Mouse (Mus musculus) C2C12 (cell line): ENCODE measurements around the gene Gabrp. TPM values are rescaled to one million over a fixed set of nuclear protein-coding genes. Genes with fewer than 3 reads are reported as not detected.

ENCODE experiments used
- H3K27me3 ChIP-seq: one replicate; pipeline ENCODE4 v1.6.1; 2011; ENCODE audit not compliant: control insufficient read depth, insufficient read depth, insufficient read length
- H3K36me3 ChIP-seq: one replicate; pipeline ENCODE4 v1.6.1; 2011; ENCODE audit not compliant: control insufficient read depth, insufficient read depth
- H3K4me3 ChIP-seq: one replicate; pipeline ENCODE4 v1.5.1; 2011; ENCODE audit warnings: mild to moderate bottlenecking, control low read depth; ENCODE audit not compliant: poor library complexity, insufficient read depth, severe bottlenecking
- H3K79me2 ChIP-seq: one replicate; pipeline ENCODE4 v1.6.1; 2011; ENCODE audit not compliant: control insufficient read depth, insufficient read depth
- H3K79me3 ChIP-seq: one replicate; pipeline ENCODE4 v1.6.1; 2011; ENCODE audit warnings: low read depth, control low read depth
- H3ac ChIP-seq: one replicate; pipeline ENCODE3; 2011; ENCODE audit warnings: low read depth; ENCODE audit not compliant: control insufficient read depth, insufficient read length
- CEBPB ChIP-seq: IDR thresholded peaks from one replicate; pipeline ENCODE4 v1.6.1; 2011; ENCODE audit warnings: low read depth, mild to moderate bottlenecking, control low read depth, moderate library complexity
- CTCF ChIP-seq: IDR thresholded peaks from one replicate; pipeline ENCODE4 v1.5.1; 2011; ENCODE audit not compliant: control insufficient read depth, insufficient read depth, insufficient read length
- FOSL1 ChIP-seq: IDR thresholded peaks from one replicate; pipeline ENCODE4 v1.8.0; 2011; ENCODE audit warnings: mild to moderate bottlenecking, low read length; ENCODE audit not compliant: poor library complexity, insufficient read depth, severe bottlenecking
- MAX ChIP-seq: IDR thresholded peaks from one replicate; pipeline ENCODE4 v1.6.1; 2011; ENCODE audit warnings: mild to moderate bottlenecking, control low read depth
- MYOD1 ChIP-seq: IDR thresholded peaks from one replicate; pipeline ENCODE4 v1.6.1; 2011; ENCODE audit warnings: low read depth; ENCODE audit not compliant: control insufficient read depth, insufficient read length
- MYOG ChIP-seq: IDR thresholded peaks from one replicate; pipeline ENCODE4 v1.6.1; 2011; ENCODE audit not compliant: control insufficient read depth, insufficient read length; ENCODE audit errors: extremely low read depth
- USF1 ChIP-seq: IDR thresholded peaks from one replicate; pipeline ENCODE4 v1.6.1; 2011; ENCODE audit warnings: low read depth, mild to moderate bottlenecking, control low read depth, moderate library complexity
- polyA plus RNA-seq: library from polyadenylated mRNA; unstranded; fragments of >200 nt; fragmentation: generic; extraction: Trizol; gene quantifications from one replicate; pipeline ENCODE4 v1.2.1, GENCODE M21; 2012; ENCODE audit warnings: missing spikeins

Gabrp gene
- polyA plus RNA-seq, 1 experiment = not detected

- TF ChIP-seq CTCF = no peak
- no peak for TF ChIP-seq MYOD1
- TF ChIP-seq USF1 = no peak
- no peak for TF ChIP-seq FOSL1
- no peak for TF ChIP-seq CEBPB
- TF ChIP-seq MAX = no peak
- no peak for TF ChIP-seq MYOG
- no peaks in the 10 kb centered on the region for H3K79me3 ChIP-seq
- no peak overlapping the region for H3ac ChIP-seq
- no peaks in the 10 kb centered on the region for H3K79me2 ChIP-seq
- H3K4me3 ChIP-seq = no peak overlapping the region
- H3K36me3 ChIP-seq = no peaks in the 10 kb centered on the region
- H3K27me3 ChIP-seq = no peaks in the 10 kb centered on the region
Measured at GRCm38 (mm10) chr11:33537390-33538125, 41.2 kb downstream of the Gabrp start.

DNA sequence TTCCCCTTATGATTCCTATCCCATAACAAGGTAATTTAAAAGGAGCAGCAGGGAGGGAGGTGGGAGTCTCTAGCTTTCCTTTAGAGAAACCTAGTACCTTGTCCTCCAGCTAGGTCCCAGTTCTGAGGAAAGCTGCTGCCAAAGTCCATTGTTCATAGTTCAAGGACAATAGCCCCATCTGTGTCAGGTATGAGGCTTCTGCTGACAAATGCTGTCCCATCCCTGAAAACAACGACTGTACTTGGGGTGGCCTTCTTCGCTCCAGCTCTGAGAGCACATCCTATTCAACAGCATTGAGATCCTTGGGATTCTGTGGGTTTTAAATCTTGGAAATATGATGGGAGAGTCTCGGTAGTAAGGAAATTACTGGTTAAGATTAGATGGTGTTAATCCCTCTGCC lies 42.1 kb downstream of the Gabrp start:
- Histone ChIP-seq H3ac (no peak overlapping the region), H3K4me3 (no peak overlapping the region), H3K27me3 (no peaks in the 10 kb centered on the region), H3K79me3 (no peaks in the 10 kb centered on the region), H3K36me3 (no peaks in the 10 kb centered on the region), H3K79me2 (no peaks in the 10 kb centered on the region)
- no peak for TF ChIP-seq FOSL1
- TF ChIP-seq MYOG = no peak
- no peak for TF ChIP-seq MYOD1
- no peak for TF ChIP-seq CEBPB
- TF ChIP-seq CTCF = no peak
- TF ChIP-seq MAX = no peak

DNA sequence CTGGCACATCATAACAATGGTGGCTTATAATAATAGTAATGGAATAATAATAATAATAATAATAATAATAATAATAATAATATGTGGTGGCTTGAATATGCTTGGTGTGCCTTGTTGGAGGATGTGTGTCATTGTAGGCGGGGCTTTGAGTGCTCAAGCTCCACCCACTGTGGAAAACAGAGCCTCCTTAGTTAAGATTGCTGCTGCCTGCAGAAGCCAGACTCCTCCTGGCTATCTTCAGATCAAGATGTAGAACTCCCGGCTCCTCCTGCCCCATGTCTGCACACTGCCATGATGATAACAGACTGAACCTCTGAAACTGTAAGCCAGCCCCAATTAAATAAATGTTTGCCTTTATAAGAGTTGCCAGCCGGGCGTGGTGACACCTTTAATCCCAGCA lies 44.2 kb downstream of the Gabrp start:
- no peak overlapping the region for H3ac ChIP-seq
- H3K79me2 ChIP-seq = no peaks in the 10 kb centered on the region
- no peak overlapping the region for H3K4me3 ChIP-seq
- TF ChIP-seq MYOD1 (no peak), FOSL1 (no peak), CEBPB (no peak), MYOG (no peak), CTCF (no peak)
- no peaks in the 10 kb centered on the region for H3K79me3 ChIP-seq
- no peaks in the 10 kb centered on the region for H3K27me3 ChIP-seq
- no peaks in the 10 kb centered on the region for H3K36me3 ChIP-seq

DNA sequence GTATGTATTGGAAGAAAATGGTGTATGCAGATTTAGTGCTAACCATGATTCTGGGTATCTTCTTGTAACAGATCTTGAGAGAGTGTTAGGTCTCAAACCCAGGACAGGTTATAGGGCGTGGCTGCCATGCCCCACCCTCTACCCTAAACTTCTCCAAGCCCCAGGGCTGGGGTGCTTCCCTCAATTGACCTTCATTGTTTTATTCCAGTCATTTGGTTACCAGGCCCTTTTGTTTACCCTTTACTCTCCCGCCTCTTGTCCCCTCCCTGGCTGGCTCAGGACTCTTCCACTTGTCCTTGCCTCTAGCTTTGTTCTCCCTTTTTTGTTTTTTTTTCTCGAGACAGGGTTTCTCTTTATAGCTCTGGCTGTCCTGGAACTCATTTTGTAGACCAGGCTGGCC lies 45.2 kb downstream of the Gabrp start:
- TF ChIP-seq MYOD1 = no peak
- TF ChIP-seq CTCF = no peak
- no peak for TF ChIP-seq MYOG
- TF ChIP-seq FOSL1 = no peak
- no peak for TF ChIP-seq USF1
- no peak for TF ChIP-seq MAX
- Histone ChIP-seq H3K27me3 (no peaks in the 10 kb centered on the region), H3K79me3 (no peaks in the 10 kb centered on the region), H3K4me3 (no peak overlapping the region), H3K79me2 (no peaks in the 10 kb centered on the region), H3K36me3 (no peaks in the 10 kb centered on the region), H3ac (no peak overlapping the region)

DNA sequence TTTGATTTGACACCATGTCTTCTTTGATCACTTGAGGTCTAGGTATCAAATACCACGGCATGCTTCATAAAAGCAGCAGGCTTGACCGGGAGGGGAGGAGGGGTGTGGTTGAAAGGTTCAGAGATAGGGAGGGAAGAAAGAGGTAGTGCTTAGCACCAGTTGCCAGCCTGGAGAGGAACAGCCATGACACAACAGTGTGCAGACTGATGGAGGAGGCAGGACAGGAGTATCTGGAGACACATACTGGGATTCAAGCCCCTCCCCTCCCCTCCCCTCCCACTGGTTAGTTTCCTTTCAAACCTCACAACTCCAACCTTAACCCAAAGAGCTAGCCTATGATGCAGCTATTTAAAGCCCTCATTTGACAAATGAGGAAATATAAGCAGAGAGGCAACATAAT lies 49.2 kb downstream of the Gabrp start:
- Histone ChIP-seq H3K27me3 (no peaks in the 10 kb centered on the region), H3ac (no peak overlapping the region), H3K4me3 (no peak overlapping the region), H3K79me2 (no peaks in the 10 kb centered on the region), H3K79me3 (no peaks in the 10 kb centered on the region), H3K36me3 (no peaks in the 10 kb centered on the region)
- TF ChIP-seq CEBPB (no peak), MAX (no peak), CTCF (no peak), MYOD1 (no peak), USF1 (no peak), MYOG (no peak), FOSL1 (no peak)

DNA sequence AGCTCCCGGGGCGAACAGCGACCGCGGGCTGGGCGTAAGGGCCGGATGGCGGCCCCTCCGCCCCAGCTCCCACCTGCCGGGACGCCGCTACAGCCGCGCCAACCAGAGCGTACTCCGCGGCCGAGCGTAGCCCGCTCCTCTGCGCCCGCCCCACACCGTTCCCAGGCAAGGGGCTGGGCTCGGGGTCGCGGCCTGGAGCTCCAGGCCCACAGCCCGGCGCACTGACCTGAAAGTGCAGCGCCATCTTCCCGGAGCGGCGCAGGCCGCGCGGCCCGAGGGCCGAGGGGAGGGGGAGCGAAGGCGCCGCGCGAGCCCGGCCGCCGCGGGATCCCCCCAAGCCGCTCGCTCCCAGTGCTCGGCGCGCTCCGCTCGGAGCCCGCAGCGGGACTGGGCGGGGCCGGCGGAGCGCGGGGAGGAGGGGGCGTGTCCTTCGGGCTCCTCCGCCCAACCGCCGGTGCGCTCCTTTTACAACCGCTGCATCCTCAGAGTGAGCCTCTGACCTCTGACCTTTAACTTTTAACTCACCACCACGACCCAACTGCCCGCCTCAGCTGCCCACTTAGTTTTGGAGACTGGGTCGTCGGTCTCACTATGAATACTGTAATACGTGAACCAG lies 65.3 kb downstream of the Gabrp start, which contains the start of gene Ranbp17:
Gene Ranbp17 (minus strand): TSS at position 371 of the 616 bp plus-strand sequence.
- Histone ChIP-seq H3K4me3 (no peak within 1 kb of the TSS), H3K27me3 (no peaks in the 10 kb centered on the region), H3K79me2 (no peaks in the 10 kb centered on the region), H3ac (no peak within 1 kb of the TSS), H3K36me3 (no peaks in the 10 kb centered on the region), H3K79me3 (no peaks in the 10 kb centered on the region)
- no peak for TF ChIP-seq CEBPB
- TF ChIP-seq FOSL1 = no peak
- no peak for TF ChIP-seq MYOG
- no peak for TF ChIP-seq MYOD1
- no peak for TF ChIP-seq CTCF
- TF ChIP-seq MAX = no peak
- no peak for TF ChIP-seq USF1
